Mouse (Mus musculus): ENCODE data around the gene Map4.

DNA sequence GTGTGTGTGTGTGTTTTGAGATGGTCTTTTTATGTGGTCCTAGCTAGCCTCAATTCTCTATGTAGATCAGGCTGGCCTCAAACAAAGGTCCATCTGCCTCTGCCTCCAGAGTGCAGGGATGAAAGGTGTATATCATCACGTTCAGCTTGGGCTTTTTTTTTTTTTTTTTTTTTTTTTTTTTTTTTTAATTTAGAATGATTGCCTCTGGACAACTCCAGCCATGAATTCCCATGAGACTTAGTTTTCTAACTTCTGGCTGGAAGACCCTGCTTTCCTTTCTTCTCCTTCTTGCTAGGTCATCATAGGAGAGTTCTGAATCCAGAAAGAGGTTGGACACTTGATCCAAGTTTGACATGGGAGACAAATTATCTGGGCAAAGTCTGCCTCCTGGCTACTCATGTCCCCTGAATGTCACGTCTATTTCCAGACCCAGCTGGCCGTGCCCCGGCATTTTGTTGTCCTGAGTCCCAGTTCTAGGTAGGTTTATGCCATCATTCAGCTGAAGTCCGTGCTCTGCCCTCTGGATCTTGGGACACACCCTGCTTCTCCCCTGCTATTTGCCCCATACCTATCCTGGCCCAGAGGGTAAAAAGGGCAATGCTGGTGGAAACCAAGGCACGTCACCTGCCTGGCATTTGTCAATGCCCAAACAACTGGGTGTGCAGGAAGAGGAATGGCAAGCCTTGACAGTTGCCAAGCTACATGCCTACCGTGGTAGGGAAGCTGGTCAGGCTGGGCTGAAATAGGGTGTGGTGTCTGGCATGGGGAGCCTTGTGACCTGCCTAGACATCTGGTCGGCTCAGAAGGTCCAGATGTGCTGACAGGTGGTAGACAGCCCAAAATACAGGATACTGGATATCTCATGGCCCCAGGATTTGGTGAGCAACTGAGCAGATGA, 34.8 kb upstream of the Map4 start:
- TF ChIP-seq CTCF (IDR thresholded peaks at IDR 0.05; ENCODE audit: low read depth) (no peak), EP300 (IDR thresholded peaks at IDR 0.05; ENCODE audit: low read depth) (no peak)

All from liver, postnatal 0 days (tissue).